Mouse (Mus musculus): ENCODE data around the gene Ifnb1.
A peak's percentile ranks its signal among the peaks of the same experiment; 100 is the strongest.

DNA sequence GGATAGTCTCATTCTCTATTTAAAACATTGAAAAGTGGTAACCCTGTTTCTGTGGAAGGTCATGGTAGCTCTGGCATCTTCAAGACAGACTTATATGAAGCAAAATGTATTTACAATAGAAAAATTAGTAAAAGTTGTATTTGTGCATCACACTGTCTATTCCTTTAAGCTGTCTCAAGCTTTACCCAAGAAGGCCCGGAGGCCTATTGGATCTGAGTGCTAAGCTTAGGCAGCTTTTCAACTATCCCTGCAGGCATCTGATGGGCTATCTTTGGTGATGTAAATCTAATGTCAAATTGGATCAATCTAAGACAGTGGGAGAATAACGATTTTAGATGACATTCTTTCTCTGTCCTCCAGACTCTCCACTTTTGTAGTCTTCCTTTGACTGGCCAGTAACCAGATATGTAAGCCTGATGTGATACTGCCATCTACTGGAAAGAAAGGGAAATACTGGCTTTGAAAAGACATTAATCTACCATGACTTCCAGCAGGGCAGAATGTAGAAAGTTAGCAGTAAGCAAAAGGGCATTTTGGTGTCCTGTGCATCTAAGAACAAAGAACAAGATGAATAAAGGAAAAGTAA is 21.2 kb upstream of the Ifnb1 start:
- no peak for TF ChIP-seq TAL1 (conservative IDR thresholded peaks at IDR 0.05; ENCODE audit: low read depth, low read length)
- peak; percentile 63 for TF ChIP-seq CTCF (IDR thresholded peaks at IDR 0.05; ENCODE audit: low read depth, low read length)
- TF ChIP-seq GATA1 (IDR thresholded peaks at IDR 0.05; ENCODE audit: borderline replicate concordance, low read length) = no peak
